Comparison of ENCODE assay signal across 35 mouse cellular contexts in genomic region chr1:133155270-133155669, GRCm38 (mm10).
"Had no signal": no experiment of that assay in that cellular context is flagged by ENCODE, and none has a peak within 500 bp of the region (broad histone marks: within the 10 kb centered on the region; RNA-seq: fewer than 3 reads in every experiment).

No protein-coding gene starts in this region.

- H3K4me3 ChIP-seq: heart, embryonic 10.5 days; heart, embryonic 12.5 days; heart, embryonic 13.5 days; heart, embryonic 15.5 days; hindbrain, embryonic 10.5 days; hindbrain, embryonic 12.5 days; hindbrain, embryonic 13.5 days; hindbrain, embryonic 15.5 days; intestine, embryonic 15.5 days; kidney, embryonic 15.5 days; layer of hippocampus, adult 2 months had no signal

- H3K27me3 ChIP-seq: hindbrain, embryonic 15.5 days; intestine, embryonic 15.5 days had no signal

- H3K36me3 ChIP-seq: heart, embryonic 10.5 days; heart, embryonic 12.5 days; heart, embryonic 13.5 days; heart, embryonic 15.5 days; hindbrain, embryonic 10.5 days; hindbrain, embryonic 12.5 days; hindbrain, embryonic 13.5 days; hindbrain, embryonic 15.5 days; intestine, embryonic 15.5 days; kidney, embryonic 15.5 days had no signal

- DNase-seq: heart, postnatal 10 days; heart, postnatal 14 days; heart, postnatal 36 days; heart, postnatal 4 days; kidney, adult 11 months; kidney, adult 18-20 months; kidney, adult 2 months; kidney, adult 8-10 months; kidney, adult 9 months; kidney, postnatal 10 days; kidney, postnatal 14 days; kidney, postnatal 25 days; kidney, postnatal 36 days; kidney, postnatal 4 days; layer of hippocampus, adult 9-11 months; layer of hippocampus, postnatal 36 days had no signal

- H3K27ac ChIP-seq: heart, embryonic 10.5 days; heart, embryonic 13.5 days; heart, embryonic 15.5 days; hindbrain, embryonic 10.5 days; hindbrain, embryonic 12.5 days; hindbrain, embryonic 13.5 days; hindbrain, embryonic 14.5 days; hindbrain, embryonic 15.5 days; hindbrain, postnatal 0 days; intestine, embryonic 15.5 days; kidney, embryonic 15.5 days; kidney, postnatal 0 days; layer of hippocampus, adult 2 months had no signal

- ATAC-seq: hindbrain, embryonic 16.5 days; hindbrain, postnatal 0 days; inflammation-experienced regulatory T-cells, adult 6 months; intestine, embryonic 15.5 days; intestine, embryonic 16.5 days; intestine, postnatal 0 days had no signal

- H3K4me2 ChIP-seq: heart, embryonic 11.5 days; heart, embryonic 12.5 days; heart, embryonic 13.5 days; heart, embryonic 15.5 days; hindbrain, embryonic 12.5 days; hindbrain, embryonic 13.5 days; hindbrain, embryonic 14.5 days; hindbrain, embryonic 15.5 days; intestine, embryonic 15.5 days; kidney, embryonic 15.5 days had no signal

- H3K9me3 ChIP-seq: heart, embryonic 10.5 days; heart, embryonic 12.5 days; heart, embryonic 13.5 days; heart, embryonic 15.5 days; hindbrain, embryonic 10.5 days; hindbrain, embryonic 12.5 days; hindbrain, embryonic 13.5 days; hindbrain, embryonic 15.5 days; intestine, embryonic 15.5 days; kidney, embryonic 15.5 days had no signal

- H3K9ac ChIP-seq: heart, embryonic 12.5 days; heart, embryonic 13.5 days; heart, embryonic 15.5 days; hindbrain, embryonic 12.5 days; hindbrain, embryonic 13.5 days; hindbrain, embryonic 14.5 days; hindbrain, embryonic 15.5 days; intestine, embryonic 15.5 days; kidney, embryonic 15.5 days had no signal

- H3K4me1 ChIP-seq: hindbrain, embryonic 10.5 days had no signal
